Mouse (Mus musculus) neural tube, embryonic 15.5 days (tissue): ENCODE measurements around the gene Wdr70. TPM values are rescaled to one million over a fixed set of nuclear protein-coding genes. Genes with fewer than 3 reads are reported as not detected.
"Not testable (repeated sequence)": the region's sequence is repeated elsewhere in the genome, so short reads cannot be mapped to it uniquely, and the experiment has no call there.

Experiments
- ATAC-seq: fragments of 200-750 bp; cut with Nextera tagmentation; 2 replicates; pipeline ENCODE4 v1.8.0; 2017; ENCODE audit warnings: mild to moderate bottlenecking, moderate TSS enrichment, moderate library complexity; ENCODE audit not compliant: low FRiP score
- H3K27ac ChIP-seq: fragments of 300-500 bp; sonication (generic); replicated peaks from 2 replicates; pipeline ENCODE4 v1.5.1; 2015; ENCODE audit warnings: mild to moderate bottlenecking, inconsistent platforms
- H3K27me3 ChIP-seq: fragments of 300-500 bp; sonication (generic); replicated peaks from 2 replicates; pipeline ENCODE4 v1.6.1; 2015; ENCODE audit warnings: inconsistent platforms
- H3K36me3 ChIP-seq: fragments of 300-500 bp; sonication (generic); 2 replicates; pipeline ENCODE4 v1.6.1; 2015; ENCODE audit warnings: inconsistent platforms
- H3K4me1 ChIP-seq: fragments of 300-500 bp; sonication (generic); 2 replicates; pipeline ENCODE4 v1.6.1; 2015; ENCODE audit warnings: inconsistent platforms
- H3K4me2 ChIP-seq: fragments of 300-500 bp; sonication (generic); 2 replicates; pipeline ENCODE4 v1.6.1; 2015; ENCODE audit warnings: inconsistent platforms, mild to moderate bottlenecking, moderate library complexity
- H3K4me3 ChIP-seq: fragments of 300-500 bp; sonication (generic); replicated peaks from 2 replicates; pipeline ENCODE4 v1.5.1; 2015; ENCODE audit warnings: mild to moderate bottlenecking, inconsistent platforms
- H3K9ac ChIP-seq: fragments of 300-500 bp; sonication (generic); replicated peaks from 2 replicates; pipeline ENCODE4 v1.6.1; 2015; ENCODE audit warnings: mild to moderate bottlenecking, inconsistent platforms
- H3K9me3 ChIP-seq: fragments of 300-500 bp; sonication (generic); replicated peaks from 2 replicates; pipeline ENCODE4 v1.6.1; 2016; ENCODE audit warnings: inconsistent platforms
- WGBS: fragments of 180-500 bp; shearing (Covaris S2); methylation state at CpG from one replicate; pipeline ENCODE4 v1.1.7; 2015; ENCODE audit warnings: mixed read lengths; 5-methylcytosine and 5-hydroxymethylcytosine counted together
- polyA plus RNA-seq: library from polyadenylated mRNA; unstranded; fragments of >200 nt; fragmentation: Nextera tagmentation; extraction: Ambion mirVana; gene quantifications from 2 replicates; pipeline ENCODE4 v1.2.1, GENCODE M21; 2015

Wdr70 gene
- polyA plus RNA-seq: 61.6 and 64.8 TPM in 2 replicates

DNA sequence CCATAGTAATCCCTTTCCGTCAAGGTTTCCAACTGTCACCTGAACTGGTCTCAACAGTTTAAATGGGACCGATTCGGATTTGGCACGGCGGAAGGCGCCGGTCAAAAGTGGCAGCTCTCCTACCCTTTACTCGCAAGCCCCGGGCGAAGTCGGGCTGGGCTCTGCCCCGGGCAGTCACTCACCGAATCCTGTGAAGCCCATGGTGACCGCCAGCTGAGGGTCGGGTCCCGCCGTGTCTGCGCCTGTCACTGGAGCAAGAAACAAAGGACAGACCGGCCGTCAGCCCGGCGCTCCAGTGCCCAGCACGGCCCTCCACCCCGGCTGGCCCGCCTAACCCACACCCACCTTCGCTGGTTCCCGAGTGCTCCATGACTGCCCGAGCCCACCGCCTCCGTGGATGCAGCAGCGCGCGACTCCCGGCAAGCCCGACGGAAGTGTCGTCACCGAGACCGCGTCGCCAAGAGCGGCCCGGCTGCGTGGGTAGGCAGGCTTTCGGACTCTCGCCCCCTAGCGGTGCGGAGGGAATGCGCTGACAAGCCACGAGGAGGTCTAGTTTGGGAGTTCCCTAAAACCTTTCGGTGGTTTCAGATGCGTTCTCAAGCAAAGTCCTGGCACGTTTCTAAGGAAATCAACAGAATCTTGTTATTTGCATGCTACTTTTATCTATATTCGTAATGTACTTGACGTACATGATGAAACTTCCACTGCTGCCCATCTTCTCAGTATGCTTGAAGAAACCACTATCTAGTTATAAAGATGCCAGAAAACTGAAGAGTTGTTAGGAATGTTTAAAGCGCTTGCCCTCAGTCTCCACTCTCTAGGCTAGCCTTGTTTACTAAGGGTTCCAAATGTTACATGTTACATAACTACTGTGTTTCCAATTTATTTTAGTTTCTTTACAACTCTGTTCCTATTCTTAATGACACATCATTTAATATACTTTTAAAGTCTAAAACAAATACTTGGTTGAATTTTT, at the start of gene Wdr70:
Wdr70 (minus strand) TSS at position 436 of the 976 bp plus-strand sequence.
- Histone ChIP-seq H3K27me3 (no peaks in the 10 kb centered on the region), H3K36me3 (peaks cover 17% of the 10 kb centered on the region), H3K27ac (peak within 1 kb of the TSS; percentile 64), H3K9ac (peak within 1 kb of the TSS; percentile 84), H3K4me2 (peak within 1 kb of the TSS; percentile 62), H3K4me1 (peaks cover 4% of the 10 kb centered on the region), H3K9me3 (no peaks in the 10 kb centered on the region; the same call in 1 of the 2 replicates), H3K4me3 (peak within 1 kb of the TSS; percentile 90)
- peak; percentile 97 for ATAC-seq
- 2% methylated on average over 56 of the region's 56 CpGs for WGBS

DNA sequence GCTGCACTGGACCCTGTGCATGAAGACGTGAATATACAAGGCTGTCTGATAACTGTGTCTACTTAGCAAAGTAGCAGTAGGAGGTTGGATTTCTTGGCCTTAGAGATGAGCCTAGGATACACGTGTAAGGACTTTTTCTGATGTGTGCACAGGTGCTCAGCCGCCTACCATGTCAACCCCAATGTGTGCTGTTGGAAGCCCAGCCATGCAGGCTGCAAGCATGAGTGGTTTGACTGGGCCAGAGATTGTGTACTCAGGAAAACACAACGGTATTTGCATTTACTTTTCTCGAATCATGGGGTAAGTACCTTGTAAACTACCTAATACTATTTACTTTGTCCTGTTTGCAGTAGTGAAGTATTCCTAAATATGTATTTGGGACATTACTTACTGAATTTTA, 36.6 kb upstream of the Wdr70 start:
- H3K4me2 ChIP-seq: no peak overlapping the region
- no peak for ATAC-seq

DNA sequence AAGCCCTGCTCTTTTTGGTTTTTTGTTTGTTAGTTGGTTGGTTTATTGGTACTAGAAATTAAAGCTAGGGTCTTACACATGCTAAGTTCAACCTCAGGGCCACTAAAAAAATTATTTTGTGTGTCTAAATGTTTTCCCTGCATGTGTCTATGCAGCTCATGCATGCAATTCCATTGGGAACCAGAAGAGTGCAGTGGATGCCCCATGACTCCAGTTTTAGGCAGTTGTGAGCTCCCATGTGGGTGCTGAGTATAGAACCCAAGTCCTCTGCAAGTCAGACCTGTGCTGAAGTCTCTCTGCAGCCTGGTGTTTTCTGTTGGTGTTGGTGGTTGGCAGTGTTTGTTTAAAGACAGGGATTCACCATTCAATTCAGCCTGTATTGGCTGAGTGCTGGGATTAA, 32.8 kb upstream of the Wdr70 start:
- Histone ChIP-seq H3K4me1 (no peaks in the 10 kb centered on the region), H3K27ac (no peak overlapping the region), H3K27me3 (no peaks in the 10 kb centered on the region), H3K4me2 (no peak overlapping the region), H3K36me3 (peaks cover 82% of the 10 kb centered on the region), H3K9ac (no peak overlapping the region), H3K9me3 (no peaks in the 10 kb centered on the region), H3K4me3 (no peak overlapping the region)
- ATAC-seq: no peak

More for the DNA sequence above, 36.6 kb upstream of the Wdr70 start:
- no peaks in the 10 kb centered on the region for H3K27me3 ChIP-seq
- H3K27ac ChIP-seq: no peak overlapping the region
- H3K36me3 ChIP-seq: peaks cover 78% of the 10 kb centered on the region
- no peak overlapping the region for H3K4me3 ChIP-seq
- H3K4me1 ChIP-seq: no peaks in the 10 kb centered on the region
- WGBS: 94% methylated on average over 5 of the region's 5 CpGs
- H3K9me3 ChIP-seq: no peaks in the 10 kb centered on the region
- H3K9ac ChIP-seq: no peak overlapping the region

DNA sequence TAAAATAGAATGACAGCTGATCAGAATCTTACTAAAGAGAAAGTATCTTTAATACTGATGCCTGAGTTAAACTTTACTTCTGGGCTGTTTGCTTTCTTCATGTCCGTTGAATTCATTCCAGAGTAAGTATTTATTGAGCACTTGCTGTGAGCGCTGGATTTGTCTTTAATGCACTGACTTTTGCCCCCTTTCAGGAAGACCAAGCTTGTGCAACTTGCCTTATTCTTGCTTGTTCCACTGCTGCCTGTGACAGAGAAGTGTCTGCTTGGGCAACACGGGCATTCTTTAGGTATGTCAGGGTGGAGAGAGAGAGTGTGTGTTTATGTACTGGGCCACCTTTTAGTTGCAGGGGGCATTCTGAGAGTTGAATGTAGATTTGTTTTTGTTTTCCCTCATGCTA, 32.3 kb upstream of the Wdr70 start:
- Histone ChIP-seq H3K9ac (no peak overlapping the region), H3K27me3 (no peaks in the 10 kb centered on the region), H3K9me3 (no peaks in the 10 kb centered on the region), H3K4me3 (no peak overlapping the region), H3K4me2 (no peak overlapping the region), H3K27ac (no peak overlapping the region), H3K4me1 (no peaks in the 10 kb centered on the region), H3K36me3 (peaks cover 82% of the 10 kb centered on the region)
- WGBS: 96% methylated on average over 3 of the region's 3 CpGs
- ATAC-seq: no peak

DNA sequence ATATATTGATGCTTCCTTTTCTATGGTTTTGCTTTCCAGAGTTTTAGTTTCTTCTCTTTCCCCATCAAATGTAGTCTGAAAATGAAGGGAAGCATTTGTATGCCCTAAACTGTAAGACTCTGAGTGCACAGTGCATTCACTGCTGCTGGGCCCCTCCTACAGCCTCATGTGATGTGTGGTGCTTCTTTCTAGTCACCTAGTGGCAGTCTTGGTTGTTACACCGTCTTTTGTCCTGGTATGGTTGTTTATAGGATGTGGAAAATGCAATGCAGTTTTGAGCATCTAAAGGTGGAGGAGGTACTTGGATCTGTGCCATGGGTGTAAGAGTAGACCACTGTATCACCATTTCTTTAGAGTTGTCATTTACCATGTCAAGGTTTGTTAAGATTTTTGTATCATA, 30.3 kb upstream of the Wdr70 start:
- no peaks in the 10 kb centered on the region for H3K9me3 ChIP-seq
- H3K36me3 ChIP-seq: peaks cover 76% of the 10 kb centered on the region
- no peak overlapping the region for H3K27ac ChIP-seq
- H3K4me1 ChIP-seq: no peaks in the 10 kb centered on the region
- H3K4me2 ChIP-seq: no peak overlapping the region
- ATAC-seq: no peak
- WGBS: 89% methylated on average over 1 of the region's 1 CpGs
- no peak overlapping the region for H3K4me3 ChIP-seq
- H3K9ac ChIP-seq: no peak overlapping the region
- no peaks in the 10 kb centered on the region for H3K27me3 ChIP-seq

DNA sequence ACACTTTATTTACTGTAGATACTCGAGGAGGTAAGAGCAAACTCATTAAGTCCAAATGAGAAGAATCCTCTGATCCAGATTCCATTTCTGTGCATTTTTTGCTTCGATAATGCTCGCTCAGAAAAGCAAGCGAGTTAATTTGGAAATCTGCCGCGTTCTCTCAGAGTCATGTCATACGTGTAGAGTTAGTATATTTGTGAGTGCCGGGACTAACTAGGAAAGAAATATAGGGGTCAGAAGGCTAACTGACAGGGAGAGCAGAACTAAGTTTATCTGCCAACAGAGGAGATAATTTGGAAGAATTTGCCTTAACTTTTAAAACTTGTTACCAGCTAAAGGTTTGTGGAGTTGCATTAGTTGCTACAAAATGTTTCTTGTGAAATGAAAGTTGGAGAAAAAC, 10.8 kb upstream of the Wdr70 start:
- H3K27me3 ChIP-seq: no peaks in the 10 kb centered on the region
- peak overlapping the region; percentile 86 for H3K4me2 ChIP-seq
- peaks cover 33% of the 10 kb centered on the region for H3K4me1 ChIP-seq
- WGBS: 5% methylated on average over 8 of the region's 8 CpGs
- H3K4me3 ChIP-seq: peak overlapping the region; percentile 67
- H3K9me3 ChIP-seq: no peaks in the 10 kb centered on the region
- 0 out of 2 replicates have a peak overlapping the region, but pooled peaks have one; percentile 85 for H3K27ac ChIP-seq
- H3K36me3 ChIP-seq: peaks cover 15% of the 10 kb centered on the region
- ATAC-seq: no peak
- peak overlapping the region; percentile 61 for H3K9ac ChIP-seq

DNA sequence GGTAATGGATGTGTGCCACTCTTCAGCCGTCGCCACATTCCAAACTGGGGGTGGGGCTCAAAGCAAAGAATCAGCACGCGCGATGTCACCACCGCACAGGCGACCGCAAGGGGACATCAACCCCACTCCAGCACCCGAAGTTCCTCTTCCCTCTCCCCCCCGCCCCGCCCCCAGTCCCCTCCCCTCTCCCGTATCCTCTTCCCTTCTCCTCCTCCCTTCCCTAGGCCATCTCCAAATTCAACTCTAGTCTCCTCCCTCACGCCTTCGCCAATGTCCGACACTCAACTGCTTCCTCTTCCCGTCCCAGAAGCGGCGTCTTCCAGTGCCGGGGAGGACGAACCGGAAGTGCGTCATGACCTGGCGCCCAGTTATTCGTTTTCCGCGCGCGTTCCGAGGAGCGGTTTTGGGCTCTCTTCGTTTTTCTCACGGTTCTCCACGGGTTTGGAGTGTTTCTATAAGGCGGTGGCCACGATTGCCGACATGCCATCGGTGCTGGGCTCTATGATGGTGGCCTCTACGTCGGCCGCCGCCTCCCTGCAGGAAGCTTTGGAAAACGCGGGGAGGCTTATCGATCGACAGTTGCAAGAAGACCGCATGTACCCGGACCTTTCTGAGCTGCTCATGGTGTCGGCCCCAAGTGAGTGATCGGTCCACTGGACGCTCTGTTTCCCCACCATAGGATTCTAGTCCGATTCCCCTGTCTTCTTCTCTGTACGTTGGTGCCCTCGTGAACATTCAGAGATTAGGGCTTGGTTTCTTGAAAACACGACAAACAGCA, 10.1 kb upstream of the Wdr70 start, which contains the start of gene Nup155:
Nup155 (plus strand) TSS at position 308 of the 778 bp plus-strand sequence.
- WGBS: under 1% methylated on average over 52 of the region's 54 CpGs
- Histone ChIP-seq H3K36me3 (peaks cover 15% of the 10 kb centered on the region), H3K9ac (peak within 1 kb of the TSS; percentile 61), H3K4me3 (peak within 1 kb of the TSS; percentile 67), H3K4me1 (peaks cover 33% of the 10 kb centered on the region), H3K27ac (peak within 1 kb of the TSS; percentile 85), H3K4me2 (peak within 1 kb of the TSS; percentile 86), H3K27me3 (no peaks in the 10 kb centered on the region), H3K9me3 (no peaks in the 10 kb centered on the region)
- ATAC-seq: peak; percentile 98

DNA sequence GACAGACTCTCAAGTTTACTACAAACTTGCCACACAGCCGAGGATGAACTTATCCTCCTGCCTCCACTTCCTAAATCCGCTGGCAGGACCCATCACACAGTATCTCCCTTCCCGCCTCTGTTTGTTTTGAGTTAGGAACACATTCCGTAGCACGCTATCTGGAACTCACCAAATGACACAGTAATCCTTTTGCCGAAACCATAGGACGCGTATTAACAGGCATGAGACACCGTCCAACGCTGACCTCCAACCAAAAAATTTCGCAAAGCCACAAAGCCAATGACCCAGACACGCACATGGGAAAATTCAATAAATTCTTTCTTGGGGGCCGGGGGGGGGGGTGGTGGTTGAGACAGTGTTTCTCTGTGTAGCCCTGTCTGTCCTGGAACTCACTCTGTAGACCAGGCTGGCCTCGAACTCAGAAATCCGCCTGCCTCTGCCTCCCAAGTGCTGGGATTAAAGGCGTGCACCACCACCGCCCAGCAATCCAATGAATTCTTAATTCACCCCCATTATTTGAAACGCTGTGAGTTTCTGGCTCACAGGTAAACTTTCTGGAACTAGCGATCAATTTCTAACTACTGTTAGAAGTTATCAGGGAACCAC, 9.5 kb upstream of the Wdr70 start:
- Histone ChIP-seq H3K9ac (peak overlapping the region; percentile 61), H3K4me1 (peaks cover 33% of the 10 kb centered on the region), H3K9me3 (no peaks in the 10 kb centered on the region), H3K4me3 (peak overlapping the region; percentile 67), H3K27ac (peak overlapping the region; percentile 85), H3K36me3 (peaks cover 8% of the 10 kb centered on the region), H3K27me3 (no peaks in the 10 kb centered on the region), H3K4me2 (peak overlapping the region; percentile 86)
- 62% methylated on average over 19 of the region's 19 CpGs for WGBS
- ATAC-seq: peak; percentile 48

DNA sequence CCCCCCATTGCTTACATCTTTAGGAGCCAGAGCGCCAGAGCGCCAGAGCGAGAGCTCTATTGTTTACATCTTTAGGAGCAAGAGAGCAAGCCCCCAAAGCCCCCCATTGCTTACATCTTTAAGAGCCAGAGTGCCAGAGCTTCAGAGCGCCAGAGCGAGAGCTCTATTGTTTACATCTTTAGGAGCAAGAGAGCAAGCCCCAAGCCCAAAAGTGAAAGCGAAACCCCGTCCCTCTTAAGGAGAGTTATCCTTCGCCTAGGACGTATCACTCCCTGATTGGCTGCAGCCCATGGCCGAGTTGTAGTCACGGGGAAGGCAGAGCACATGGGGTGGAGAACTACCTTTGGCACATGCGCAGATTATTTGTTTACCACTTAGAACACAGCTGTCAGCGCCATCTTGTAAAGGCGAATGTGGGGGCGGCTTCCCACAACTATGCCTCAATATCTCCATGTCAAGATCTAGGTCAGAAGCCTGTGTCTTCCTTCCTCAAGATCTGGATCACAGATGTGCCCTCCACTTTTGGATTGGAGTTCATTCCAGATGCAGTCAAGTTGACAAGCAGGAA, 3.0 kb upstream of the Wdr70 start:
- H3K27me3 ChIP-seq, H3K27ac ChIP-seq, H3K4me1 ChIP-seq, H3K4me3 ChIP-seq, H3K36me3 ChIP-seq, H3K4me2 ChIP-seq, H3K9ac ChIP-seq, H3K9me3 ChIP-seq, ATAC-seq: not testable (repeated sequence)
- 88% methylated on average over 15 of the region's 15 CpGs for WGBS

DNA sequence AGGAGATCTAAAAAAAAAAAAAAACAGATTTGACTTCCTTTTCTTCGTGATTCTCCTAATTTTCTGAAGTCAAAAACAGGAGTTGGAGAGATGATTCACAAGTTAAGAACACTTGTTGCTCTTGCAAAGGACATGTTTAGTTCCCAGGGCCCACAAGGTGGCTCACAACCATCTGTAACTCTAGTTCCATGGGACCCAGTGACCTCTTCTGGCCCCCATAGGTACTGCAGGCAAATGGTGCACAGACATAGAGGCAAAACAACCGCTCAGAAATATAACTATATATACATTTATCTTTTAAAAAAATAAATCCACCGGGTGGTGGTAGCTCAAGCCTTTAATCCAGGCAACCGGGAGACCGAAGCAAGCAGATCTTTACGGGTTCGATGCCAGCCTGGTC, 1.2 kb downstream of the Wdr70 start:
- Histone ChIP-seq H3K36me3 (peaks cover 25% of the 10 kb centered on the region), H3K4me3 (no peak overlapping the region; the same call in 1 of the 2 replicates), H3K9me3 (no peaks in the 10 kb centered on the region; the same call in 1 of the 2 replicates), H3K9ac (no peak overlapping the region), H3K27ac (no peak overlapping the region), H3K27me3 (no peaks in the 10 kb centered on the region), H3K4me2 (peak overlapping the region; percentile 62), H3K4me1 (peaks cover 4% of the 10 kb centered on the region)
- 27% methylated on average over 7 of the region's 7 CpGs for WGBS
- ATAC-seq: no peak

DNA sequence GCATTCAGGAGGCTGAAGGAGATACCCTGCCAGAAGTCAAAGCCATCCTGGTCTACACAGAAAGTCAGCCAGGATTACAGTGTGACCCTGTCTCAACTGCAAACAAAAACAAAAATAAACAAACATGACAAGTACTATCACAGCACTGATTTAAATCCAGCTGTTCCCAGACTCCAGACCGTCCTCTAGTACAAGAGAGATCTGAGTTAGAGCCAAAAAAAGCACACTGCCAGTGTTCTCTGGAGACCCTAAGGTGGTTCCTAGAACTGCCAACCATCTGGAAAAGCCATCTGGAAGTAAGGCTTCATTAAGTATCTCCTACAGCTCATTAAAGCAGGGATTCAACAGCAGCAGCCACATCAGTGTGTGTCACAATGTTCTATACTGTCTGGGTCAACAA, 6.3 kb downstream of the Wdr70 start:
- H3K9me3 ChIP-seq, H3K4me2 ChIP-seq, H3K4me1 ChIP-seq, H3K27me3 ChIP-seq, H3K4me3 ChIP-seq, ATAC-seq, H3K27ac ChIP-seq, H3K9ac ChIP-seq: not testable (repeated sequence)
- peaks cover 47% of the 10 kb centered on the region for H3K36me3 ChIP-seq
- whole genome bisulfite sequencing: 73% methylated on average over 1 of the region's 1 CpGs
